Comparison of ENCODE assay signal across 37 mouse cellular contexts in genomic region chr9:87118996-87119395, GRCm38 (mm10). TPM values are rescaled to one million over a fixed set of nuclear protein-coding genes. Genes with fewer than 3 reads are reported as not detected.
"Had no signal": no experiment of that assay in that cellular context is flagged by ENCODE, and none has a peak within 500 bp of the region (broad histone marks: within the 10 kb centered on the region; RNA-seq: fewer than 3 reads in every experiment).

No protein-coding gene starts in this region.

- H3K4me2 ChIP-seq: heart, embryonic 11.5 days; heart, embryonic 12.5 days; heart, embryonic 13.5 days; heart, embryonic 15.5 days; hindbrain, embryonic 12.5 days; hindbrain, embryonic 13.5 days; hindbrain, embryonic 14.5 days; hindbrain, embryonic 15.5 days; intestine, embryonic 15.5 days; kidney, embryonic 15.5 days had no signal

- H3K36me3 ChIP-seq: heart, embryonic 12.5 days; heart, embryonic 13.5 days; heart, embryonic 15.5 days; hindbrain, embryonic 10.5 days; hindbrain, embryonic 12.5 days; hindbrain, embryonic 13.5 days; hindbrain, embryonic 15.5 days; intestine, embryonic 15.5 days; kidney, embryonic 15.5 days had no signal

- ATAC-seq: hindbrain, embryonic 16.5 days; hindbrain, postnatal 0 days; inflammation-experienced regulatory T-cells, adult 6 months; intestine, embryonic 15.5 days; intestine, embryonic 16.5 days; intestine, postnatal 0 days had no signal

- H3K4me1 ChIP-seq: heart, embryonic 12.5 days; heart, embryonic 13.5 days; heart, embryonic 15.5 days; intestine, embryonic 15.5 days; kidney, embryonic 15.5 days had no signal

- H3K27me3 ChIP-seq: heart, embryonic 12.5 days; heart, embryonic 13.5 days; heart, embryonic 15.5 days; hindbrain, embryonic 12.5 days; hindbrain, embryonic 13.5 days; hindbrain, embryonic 15.5 days; intestine, embryonic 15.5 days; kidney, embryonic 15.5 days had no signal

- H3K9me3 ChIP-seq: heart, embryonic 12.5 days; heart, embryonic 13.5 days; heart, embryonic 15.5 days; hindbrain, embryonic 10.5 days; hindbrain, embryonic 12.5 days; hindbrain, embryonic 13.5 days; hindbrain, embryonic 15.5 days; intestine, embryonic 15.5 days; kidney, embryonic 15.5 days had no signal

- H3K9ac ChIP-seq: heart, embryonic 12.5 days; heart, embryonic 13.5 days; heart, embryonic 15.5 days; hindbrain, embryonic 12.5 days; hindbrain, embryonic 13.5 days; hindbrain, embryonic 14.5 days; hindbrain, embryonic 15.5 days; intestine, embryonic 15.5 days; kidney, embryonic 15.5 days had no signal

- H3K27ac ChIP-seq: heart, embryonic 13.5 days; heart, embryonic 15.5 days; hindbrain, embryonic 10.5 days; hindbrain, embryonic 12.5 days; hindbrain, embryonic 13.5 days; hindbrain, embryonic 14.5 days; hindbrain, embryonic 15.5 days; hindbrain, postnatal 0 days; intestine, embryonic 15.5 days; kidney, embryonic 15.5 days; kidney, postnatal 0 days; layer of hippocampus, adult 2 months; left cerebral cortex, adult 2 months had no signal

- H3K4me3 ChIP-seq: heart, embryonic 12.5 days; heart, embryonic 13.5 days; heart, embryonic 15.5 days; hindbrain, embryonic 10.5 days; hindbrain, embryonic 12.5 days; hindbrain, embryonic 13.5 days; hindbrain, embryonic 15.5 days; intestine, embryonic 15.5 days; kidney, embryonic 15.5 days; layer of hippocampus, adult 2 months; left cerebral cortex, adult 2 months had no signal

- DNase-seq: heart, postnatal 10 days; heart, postnatal 36 days; heart, postnatal 4 days; kidney, adult 11 months; kidney, adult 18-20 months; kidney, adult 2 months; kidney, adult 8-10 months; kidney, adult 9 months; kidney, postnatal 10 days; kidney, postnatal 14 days; kidney, postnatal 25 days; kidney, postnatal 36 days; kidney, postnatal 4 days; layer of hippocampus, adult 9-11 months; layer of hippocampus, postnatal 36 days had no signal

RNA-seq across cellular contexts. Expression of gene Mrap2, which starts 25.1 kb away (rescaled TPM):
- total RNA-seq: hematopoietic stem cell, adult 5-6 weeks had no signal
- polyA plus RNA-seq: heart, embryonic 11.5 days; heart, embryonic 12.5 days; heart, embryonic 13.5 days; heart, embryonic 15.5 days; heart, postnatal 0 days; hindbrain, embryonic 10.5 days; kidney, embryonic 14.5 days had no signal
